Mouse (Mus musculus) limb, embryonic 13.5 days (tissue): Measurements from ENCODE around the gene Ebf4. TPM values are rescaled to one million over a fixed set of nuclear protein-coding genes. Genes with fewer than 3 reads are reported as not detected.

Experiments used
- ATAC-seq: fragments of 200-750 bp; cut with Nextera tagmentation; 2 replicates; pipeline ENCODE4 v1.8.0; 2017; ENCODE audit warnings: low read depth, moderate number of reproducible peaks, moderate TSS enrichment; ENCODE audit not compliant: low FRiP score
- H3K27ac ChIP-seq: fragments of 300-500 bp; sonication (generic); 2 replicates; pipeline ENCODE4 v1.5.1; 2015; ENCODE audit warnings: inconsistent platforms, mild to moderate bottlenecking, moderate library complexity
- H3K27me3 ChIP-seq: fragments of 300-500 bp; sonication (generic); 2 replicates; pipeline ENCODE4 v1.6.1; 2015; ENCODE audit warnings: mild to moderate bottlenecking, inconsistent platforms
- H3K36me3 ChIP-seq: fragments of 300-500 bp; sonication (generic); 2 replicates; pipeline ENCODE4 v1.6.1; 2015; ENCODE audit warnings: inconsistent platforms, mild to moderate bottlenecking, moderate library complexity
- H3K4me1 ChIP-seq: fragments of 300-500 bp; sonication (generic); 2 replicates; pipeline ENCODE4 v1.6.1; 2015; ENCODE audit warnings: inconsistent platforms
- H3K4me2 ChIP-seq: fragments of 300-500 bp; sonication (generic); replicated peaks from 2 replicates; pipeline ENCODE4 v1.6.1; 2015; ENCODE audit warnings: inconsistent platforms, mild to moderate bottlenecking, moderate library complexity
- H3K4me3 ChIP-seq: fragments of 300-500 bp; sonication (generic); 2 replicates; pipeline ENCODE4 v1.5.1; 2015; ENCODE audit warnings: moderate library complexity, mild to moderate bottlenecking, inconsistent platforms
- H3K9ac ChIP-seq: fragments of 300-500 bp; sonication (generic); 2 replicates; pipeline ENCODE4 v1.6.1; 2015; ENCODE audit warnings: mild to moderate bottlenecking, inconsistent platforms
- H3K9me3 ChIP-seq: fragments of 300-500 bp; sonication (generic); 2 replicates; pipeline ENCODE4 v1.6.1; 2016; ENCODE audit warnings: inconsistent platforms
- WGBS: fragments of 180-500 bp; shearing (Covaris S2); methylation state at CpG from one replicate; pipeline ENCODE4 v1.1.7; 2015; 5-methylcytosine and 5-hydroxymethylcytosine counted together
- polyA plus RNA-seq: library from polyadenylated mRNA; unstranded; fragments of >200 nt; fragmentation: Nextera tagmentation; extraction: Ambion mirVana; gene quantifications from 2 replicates; pipeline ENCODE4 v1.2.1, GENCODE M21; 2015

The Ebf4 gene
- polyA plus RNA-seq, 1 experiment from 2014 or later, result 2.9 TPM

DNA sequence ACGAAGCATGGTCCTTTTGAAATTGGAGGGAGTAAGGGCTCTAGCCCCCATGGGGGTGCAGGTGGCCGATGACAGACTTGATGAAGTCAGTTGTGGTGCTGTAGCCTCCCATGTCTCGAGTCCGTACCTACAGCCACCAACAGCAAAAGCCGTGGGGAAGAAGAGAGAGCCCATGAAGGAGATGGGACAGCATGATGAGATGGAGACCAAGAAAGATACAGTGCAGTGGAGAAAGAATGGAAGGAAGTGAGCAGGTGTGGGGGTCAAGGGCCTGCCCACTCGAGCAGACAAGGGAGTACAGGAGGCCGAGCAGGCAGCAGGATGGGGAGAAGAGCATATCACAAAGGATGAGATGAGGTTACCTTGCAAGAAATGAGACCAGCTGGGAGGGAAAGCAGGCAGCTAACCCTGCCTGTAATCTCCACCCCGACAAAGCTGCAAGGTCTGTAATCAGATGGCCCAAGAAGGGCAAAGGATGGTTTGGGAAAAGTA lies 15.3 kb upstream of the Ebf4 start:
- peaks cover 59% of the 10 kb centered on the region for H3K36me3 ChIP-seq
- H3K27ac ChIP-seq, result no peak overlapping the region
- ATAC-seq, result no peak
- H3K27me3 ChIP-seq, result no peaks in the 10 kb centered on the region
- no peak overlapping the region for H3K4me2 ChIP-seq
- peaks cover 30% of the 10 kb centered on the region for H3K4me1 ChIP-seq
- no peak overlapping the region for H3K9ac ChIP-seq
- H3K4me3 ChIP-seq, result no peak overlapping the region
- WGBS, result 45% methylated on average over 8 of the region's 8 CpGs
- H3K9me3 ChIP-seq, result no peaks in the 10 kb centered on the region

DNA sequence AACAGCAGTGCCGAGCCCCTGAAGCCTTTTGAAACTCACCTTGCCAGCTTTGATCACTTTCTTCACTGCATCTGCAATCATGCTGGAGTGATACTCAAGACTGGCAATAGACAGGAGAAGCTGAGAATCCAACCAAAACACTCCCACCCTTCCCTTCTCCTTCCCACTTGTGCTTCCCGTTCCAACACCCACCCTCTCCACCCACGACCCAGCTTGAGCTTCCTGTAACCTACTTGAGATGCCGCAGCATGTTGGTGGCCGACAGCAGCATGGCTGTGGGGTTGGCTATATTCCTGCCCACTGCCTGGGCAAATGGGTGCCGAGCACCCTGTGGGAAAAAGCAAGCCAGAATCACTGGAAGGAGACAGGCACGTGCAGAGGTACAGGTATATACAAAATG lies 14.7 kb upstream of the Ebf4 start:
- Histone ChIP-seq H3K4me1 (peaks cover 32% of the 10 kb centered on the region), H3K4me2 (no peak overlapping the region), H3K36me3 (peaks cover 59% of the 10 kb centered on the region), H3K4me3 (no peak overlapping the region), H3K27ac (no peak overlapping the region), H3K9me3 (no peaks in the 10 kb centered on the region), H3K9ac (no peak overlapping the region), H3K27me3 (no peaks in the 10 kb centered on the region)
- 64% methylated on average over 7 of the region's 7 CpGs for WGBS
- ATAC-seq, result no peak

DNA sequence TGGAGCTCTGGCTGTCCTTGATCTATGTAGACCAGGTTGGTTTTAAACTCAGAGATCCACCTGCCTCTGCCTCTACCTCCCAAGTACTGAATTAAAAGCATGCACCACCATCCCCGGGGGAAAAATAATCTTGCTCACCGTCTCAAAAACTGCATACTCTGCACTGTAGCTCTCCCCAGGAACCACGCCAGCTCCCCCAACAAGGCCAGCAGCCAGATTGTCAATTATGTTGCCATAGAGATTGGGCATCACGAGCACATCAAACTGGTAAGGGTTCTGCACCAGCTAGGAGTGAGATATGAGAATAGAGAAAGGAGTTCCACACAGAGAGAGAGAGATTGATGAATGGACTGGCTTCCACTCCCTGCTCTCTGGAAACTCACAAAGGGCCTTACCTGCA lies 14.2 kb upstream of the Ebf4 start:
- Histone ChIP-seq H3K4me3 (no peak overlapping the region), H3K4me2 (no peak overlapping the region), H3K27me3 (no peaks in the 10 kb centered on the region), H3K36me3 (peaks cover 54% of the 10 kb centered on the region), H3K9ac (no peak overlapping the region), H3K4me1 (peaks cover 28% of the 10 kb centered on the region), H3K9me3 (no peaks in the 10 kb centered on the region), H3K27ac (no peak overlapping the region)
- 62% methylated on average over 4 of the region's 4 CpGs for WGBS
- ATAC-seq, result no peak

DNA sequence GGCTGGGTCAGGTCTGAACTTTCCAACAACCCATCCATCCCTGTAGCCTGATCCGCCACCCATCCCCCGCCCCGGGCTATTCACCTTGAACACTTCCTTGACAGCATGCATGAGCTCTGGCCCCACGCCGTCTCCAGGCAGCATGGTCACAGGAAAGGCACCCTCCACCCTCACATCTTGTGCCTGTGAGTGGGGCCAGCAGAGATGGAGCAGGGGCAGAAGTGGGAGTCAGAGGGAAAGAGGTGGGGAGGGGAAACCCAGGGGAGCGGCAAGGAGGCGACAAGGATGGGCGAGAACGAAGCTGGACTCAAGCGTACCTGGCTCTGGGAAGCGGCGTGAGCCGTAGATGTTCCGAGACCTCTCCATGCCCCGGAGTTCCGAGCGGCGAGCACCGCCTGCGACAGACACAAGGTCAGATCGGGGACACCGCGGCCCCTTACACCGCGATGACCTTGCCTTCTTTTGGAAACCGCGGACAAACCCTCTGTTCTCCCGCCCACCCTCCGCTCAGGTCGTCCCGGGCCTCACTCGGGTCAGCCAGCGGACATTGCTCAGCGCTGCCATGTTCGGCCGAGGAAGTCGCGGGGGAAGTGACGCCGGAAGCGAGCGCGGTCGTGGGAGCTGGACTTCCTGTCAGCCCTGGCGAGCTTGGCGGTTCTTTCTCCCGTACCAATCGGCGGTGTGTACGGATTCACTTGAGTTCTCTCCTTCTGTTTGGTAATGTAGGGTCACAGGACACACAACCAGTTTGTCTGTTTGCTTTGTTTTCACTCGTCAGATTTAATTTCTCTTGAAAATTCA lies 10.9 kb upstream of the Ebf4 start, which contains the start of gene Idh3b:
TSS of gene Idh3b (minus strand) at position 694 of the 801 bp plus-strand sequence.
- peak within 1 kb of the TSS; percentile 90 for H3K4me3 ChIP-seq
- no peaks in the 10 kb centered on the region for H3K27me3 ChIP-seq
- ATAC-seq, result peak; percentile 84
- H3K4me1 ChIP-seq, result peaks cover 15% of the 10 kb centered on the region
- peak within 1 kb of the TSS; percentile 90 for H3K9ac ChIP-seq
- 1% methylated on average over 51 of the region's 51 CpGs for WGBS
- H3K4me2 ChIP-seq, result peak within 1 kb of the TSS; percentile 99
- no peaks in the 10 kb centered on the region for H3K9me3 ChIP-seq
- peaks cover 25% of the 10 kb centered on the region for H3K36me3 ChIP-seq
- peak within 1 kb of the TSS; percentile 48; the same call in 1 of the 2 replicates for H3K27ac ChIP-seq

DNA sequence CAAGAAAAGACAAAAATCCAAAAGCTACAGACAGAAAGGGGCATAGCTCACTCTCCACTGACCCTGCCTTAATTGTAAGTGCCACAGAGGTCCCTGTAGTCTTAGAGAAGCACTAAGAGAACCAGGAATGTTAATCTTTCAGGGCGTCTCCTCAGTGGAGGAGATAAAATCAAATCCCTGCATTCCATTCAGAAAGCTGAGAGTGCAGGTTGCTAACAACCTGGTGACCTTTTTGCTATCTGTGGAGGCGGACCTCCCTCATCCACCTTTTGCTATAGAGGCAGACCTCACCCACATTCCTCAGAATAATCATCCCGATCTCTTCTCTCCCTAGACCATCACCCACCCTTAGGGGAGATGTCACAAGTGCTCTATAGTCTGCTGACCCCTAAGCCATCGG lies 5.9 kb upstream of the Ebf4 start:
- H3K4me3 ChIP-seq, result no peak overlapping the region
- 57% methylated on average over 4 of the region's 4 CpGs for WGBS
- H3K27ac ChIP-seq, result no peak overlapping the region
- H3K36me3 ChIP-seq, result no peaks in the 10 kb centered on the region
- H3K27me3 ChIP-seq, result peaks cover 18% of the 10 kb centered on the region
- no peak overlapping the region for H3K4me2 ChIP-seq
- no peaks in the 10 kb centered on the region for H3K9me3 ChIP-seq
- no peak overlapping the region for H3K9ac ChIP-seq
- ATAC-seq, result no peak
- peaks cover 19% of the 10 kb centered on the region for H3K4me1 ChIP-seq

DNA sequence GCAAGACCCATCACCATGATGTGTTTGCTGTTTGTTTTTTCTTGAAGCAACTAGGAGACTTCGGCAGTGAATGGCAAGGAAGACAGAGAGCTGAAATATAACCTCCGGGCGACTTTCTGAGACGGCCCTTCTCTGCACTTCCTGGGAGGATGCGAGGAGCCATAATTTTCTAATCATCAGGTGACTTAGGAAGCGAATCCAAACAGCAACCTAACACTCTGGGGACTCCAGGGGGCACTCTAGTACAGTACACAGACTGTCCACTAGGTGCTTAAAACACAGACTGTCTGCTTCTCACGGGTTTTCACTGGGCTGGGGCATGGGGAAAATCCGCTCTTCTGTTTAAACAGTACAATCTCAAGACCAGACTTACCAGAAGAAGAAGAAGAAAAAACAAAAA lies 3.5 kb upstream of the Ebf4 start:
- Histone ChIP-seq H3K9ac (no peak overlapping the region), H3K36me3 (no peaks in the 10 kb centered on the region), H3K4me2 (no peak overlapping the region), H3K27me3 (peaks cover 32% of the 10 kb centered on the region), H3K4me1 (peaks cover 26% of the 10 kb centered on the region), H3K9me3 (no peaks in the 10 kb centered on the region), H3K4me3 (no peak overlapping the region), H3K27ac (no peak overlapping the region)
- 10% methylated on average over 8 of the region's 8 CpGs for WGBS
- no peak for ATAC-seq

DNA sequence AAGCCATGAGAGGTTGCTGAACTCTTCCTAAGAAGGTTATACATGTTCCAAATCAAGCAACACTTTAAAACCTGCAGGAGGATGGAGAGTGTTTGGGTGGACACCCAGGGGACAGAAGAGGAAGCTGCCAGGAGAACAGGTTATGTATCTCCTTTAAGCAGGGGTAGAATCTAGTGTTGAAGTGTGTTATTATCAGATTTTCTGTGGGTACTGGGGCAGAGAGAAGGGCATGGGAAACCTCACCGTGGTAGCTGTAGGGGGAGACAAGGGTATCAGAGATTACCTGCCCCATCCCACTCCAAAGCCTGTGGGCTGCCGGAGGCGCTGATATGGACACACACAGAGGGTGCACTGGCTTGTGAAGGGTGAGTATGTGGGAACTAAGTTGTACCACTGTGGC lies 2.0 kb upstream of the Ebf4 start:
- WGBS, result 60% methylated on average over 3 of the region's 3 CpGs
- Histone ChIP-seq H3K4me2 (no peak overlapping the region), H3K36me3 (peaks cover 2% of the 10 kb centered on the region; the same call in 1 of the 2 replicates), H3K9ac (no peak overlapping the region), H3K27ac (no peak overlapping the region), H3K4me3 (no peak overlapping the region), H3K27me3 (peaks cover 47% of the 10 kb centered on the region), H3K9me3 (no peaks in the 10 kb centered on the region), H3K4me1 (peaks cover 32% of the 10 kb centered on the region)
- ATAC-seq, result no peak

DNA sequence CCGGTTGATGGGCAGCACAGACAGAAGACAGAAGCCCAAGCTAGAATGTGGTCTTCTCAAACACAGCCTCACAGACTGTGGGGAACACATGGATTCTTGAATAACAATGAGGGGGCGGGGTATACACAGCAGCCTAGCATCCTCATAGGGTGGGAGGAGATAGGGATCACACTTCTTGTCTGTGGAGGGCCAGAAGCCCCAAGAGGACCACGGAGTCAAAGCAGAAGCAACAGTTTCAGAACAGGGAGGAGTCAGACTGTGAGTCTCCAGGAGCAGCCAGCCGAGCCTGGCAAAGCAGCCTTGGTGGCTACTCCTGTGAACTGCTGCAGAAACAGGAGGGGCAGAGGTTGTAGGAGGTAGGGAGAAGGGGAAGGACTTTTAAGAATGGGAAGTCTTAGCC lies 1.5 kb upstream of the Ebf4 start:
- 1% methylated on average over 4 of the region's 4 CpGs for WGBS
- Histone ChIP-seq H3K4me1 (peaks cover 32% of the 10 kb centered on the region), H3K9ac (no peak overlapping the region), H3K27ac (no peak overlapping the region), H3K36me3 (peaks cover 5% of the 10 kb centered on the region; the same call in 1 of the 2 replicates), H3K4me2 (peak overlapping the region; percentile 75; the same call in 1 of the 2 replicates), H3K9me3 (no peaks in the 10 kb centered on the region), H3K27me3 (peaks cover 50% of the 10 kb centered on the region), H3K4me3 (no peak overlapping the region; the same call in 1 of the 2 replicates)
- ATAC-seq, result 0 out of 2 replicates have a peak, but pooled peaks have one; percentile 43

DNA sequence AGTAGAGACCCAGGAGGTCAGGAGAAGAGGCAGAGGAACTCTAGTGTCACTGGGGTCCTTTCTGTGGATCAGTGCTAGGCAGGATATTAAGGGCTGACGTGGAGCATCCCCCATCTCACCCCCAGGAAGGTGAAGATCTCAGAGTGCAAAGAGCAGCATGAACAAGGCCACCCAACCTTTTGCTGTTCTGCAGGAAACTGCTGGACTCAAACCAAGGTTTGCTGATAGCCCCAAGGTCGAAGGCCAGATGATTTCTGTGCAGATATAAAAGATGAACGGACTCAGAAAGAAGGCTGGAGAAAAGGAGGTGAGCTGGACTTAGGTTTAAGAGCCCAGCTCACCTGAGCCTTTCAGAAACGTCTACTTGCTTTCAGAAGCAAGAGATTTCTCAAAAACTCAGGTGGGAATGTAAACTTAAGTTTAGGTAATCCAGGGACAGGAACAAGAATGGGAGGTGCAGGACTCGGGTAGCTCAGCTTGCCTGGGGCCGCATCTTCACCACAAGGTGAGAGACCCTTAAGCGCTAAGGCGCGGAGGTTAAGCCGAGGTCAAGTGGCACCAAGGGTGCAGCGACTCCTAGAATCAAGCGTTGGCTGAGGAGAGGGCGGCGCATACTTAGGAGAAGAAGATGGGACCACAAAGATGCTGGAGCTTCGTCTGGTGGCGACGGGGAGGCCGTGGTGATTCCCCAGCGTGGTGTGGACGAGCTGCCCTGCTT lies 592 bp upstream of the Ebf4 start:
- Histone ChIP-seq H3K9me3 (no peaks in the 10 kb centered on the region), H3K27ac (peak overlapping the region; percentile 58; the same call in 1 of the 2 replicates), H3K4me1 (peaks cover 32% of the 10 kb centered on the region), H3K36me3 (peaks cover 5% of the 10 kb centered on the region; the same call in 1 of the 2 replicates), H3K9ac (peak overlapping the region; percentile 86), H3K27me3 (peaks cover 50% of the 10 kb centered on the region), H3K4me2 (peak overlapping the region; percentile 75), H3K4me3 (peak overlapping the region; percentile 76)
- ATAC-seq, result no peak
- 7% methylated on average over 19 of the region's 20 CpGs for WGBS

DNA sequence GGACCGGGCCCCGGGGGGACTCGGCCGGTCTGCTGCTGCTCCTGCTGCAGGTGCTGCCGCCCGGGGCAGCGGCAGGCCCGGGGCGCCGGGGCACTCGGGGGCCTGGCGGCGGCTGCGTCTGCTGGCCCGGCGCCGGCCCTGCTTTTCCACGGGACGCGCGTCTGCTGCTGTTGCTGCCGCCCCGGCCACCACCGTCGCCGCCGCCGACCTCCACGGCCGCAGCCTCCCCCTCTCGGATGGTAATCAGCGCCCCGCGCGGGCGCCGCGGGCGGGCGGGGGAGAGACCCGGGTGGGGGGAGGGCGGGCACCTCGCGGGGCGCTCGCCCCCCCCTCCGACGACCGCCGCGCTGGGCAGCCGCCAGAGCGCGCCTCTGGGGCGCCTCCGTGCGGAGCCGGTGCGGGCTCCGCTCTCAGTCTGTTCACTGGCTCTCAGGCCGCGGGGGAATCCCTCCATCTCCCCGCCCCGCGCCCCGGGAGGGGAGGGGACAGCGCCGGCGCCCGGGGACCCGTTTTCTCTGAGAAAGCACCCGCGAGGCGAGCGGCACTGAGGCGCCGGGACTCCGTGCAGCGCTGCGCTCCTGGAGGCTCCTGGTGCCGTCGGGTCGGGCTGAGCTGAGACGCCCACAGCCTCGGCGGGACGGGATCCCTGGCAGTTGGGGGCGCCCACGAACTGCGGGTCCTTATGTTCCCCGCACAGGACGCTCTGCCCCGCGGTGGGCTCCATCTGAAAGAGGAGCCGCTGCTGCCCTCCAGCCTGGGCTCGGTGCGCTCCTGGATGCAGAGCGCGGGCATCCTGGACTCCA lies 563 bp downstream of the Ebf4 start:
- Histone ChIP-seq H3K27ac (peak overlapping the region; percentile 58; the same call in 1 of the 2 replicates), H3K9ac (peak overlapping the region; percentile 86), H3K36me3 (peaks cover 11% of the 10 kb centered on the region; the same call in 1 of the 2 replicates), H3K9me3 (no peaks in the 10 kb centered on the region), H3K27me3 (peaks cover 50% of the 10 kb centered on the region), H3K4me2 (peak overlapping the region; percentile 75), H3K4me1 (peaks cover 32% of the 10 kb centered on the region), H3K4me3 (peak overlapping the region; percentile 76)
- peak; percentile 57 for ATAC-seq
- WGBS, result under 1% methylated on average over 60 of the region's 99 CpGs

DNA sequence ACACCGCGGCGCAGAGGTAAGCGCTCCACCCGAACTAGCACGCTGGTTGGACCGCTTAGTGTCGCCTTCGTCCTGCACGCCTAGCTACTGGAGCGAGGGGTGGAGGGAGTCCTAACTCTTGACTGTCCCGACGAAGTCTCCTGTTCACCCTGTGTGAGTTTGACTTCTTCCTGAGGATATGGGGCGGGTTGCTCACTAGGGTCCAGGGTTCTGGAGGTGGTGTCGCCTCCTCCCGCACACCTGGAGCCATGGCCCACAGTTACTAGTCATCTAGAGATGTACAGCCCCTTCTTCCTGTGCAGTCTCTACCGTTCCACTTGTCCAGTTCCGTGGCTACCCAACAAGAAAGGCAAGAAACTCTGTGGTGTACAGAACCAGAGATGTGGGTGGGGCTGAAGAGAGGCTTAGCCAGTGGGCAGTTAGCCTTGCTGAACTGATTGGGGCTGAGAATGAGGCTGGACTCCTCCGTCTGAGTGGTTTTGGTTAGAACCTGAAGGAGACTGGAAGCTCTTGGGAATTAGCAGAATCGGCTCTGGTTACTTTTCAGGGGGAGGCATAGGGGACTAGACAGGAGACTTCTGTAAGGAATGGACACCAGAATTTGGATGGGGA lies 1.3 kb downstream of the Ebf4 start:
- Histone ChIP-seq H3K27ac (no peak overlapping the region), H3K4me1 (peaks cover 32% of the 10 kb centered on the region), H3K4me3 (peak overlapping the region; percentile 76), H3K9ac (peak overlapping the region; percentile 86), H3K4me2 (peak overlapping the region; percentile 75), H3K36me3 (peaks cover 11% of the 10 kb centered on the region; the same call in 1 of the 2 replicates), H3K27me3 (peaks cover 50% of the 10 kb centered on the region), H3K9me3 (no peaks in the 10 kb centered on the region)
- ATAC-seq, result peak; percentile 9; the same call in 1 of the 2 replicates
- WGBS, result 3% methylated on average over 20 of the region's 20 CpGs
